ENCODE assay signal across 9 mouse cellular contexts in the genomic region with DNA sequence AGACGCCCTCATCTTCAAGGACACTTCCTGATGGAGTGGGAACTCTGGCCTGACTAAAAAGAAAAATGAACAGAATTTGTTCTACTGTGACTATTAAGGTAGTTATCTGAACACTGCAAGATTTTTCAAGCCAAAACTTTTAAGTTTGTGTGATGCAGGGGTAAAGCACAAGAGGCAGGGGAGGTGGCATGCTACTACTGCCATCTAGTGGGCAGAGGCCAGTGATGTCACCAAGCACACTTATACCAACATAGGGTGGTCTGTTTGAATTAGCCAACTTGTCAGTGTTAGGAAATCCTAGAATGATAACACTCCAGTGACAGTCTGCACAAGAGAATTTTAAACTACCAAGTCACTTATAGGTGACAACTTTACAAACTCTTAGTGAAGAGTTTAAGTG. TPM values are rescaled to one million over a fixed set of nuclear protein-coding genes. Genes with fewer than 3 reads are reported as not detected.
A peak's percentile ranks its signal among the peaks of the same experiment; 100 is the strongest.
DNase-seq lines count a peak whose midpoint lies in the region; ATAC-seq and TF ChIP-seq lines count a peak whose summit lies in the region.
"Had no signal": no experiment of that assay in that cellular context is flagged by ENCODE, and none has a peak within 500 bp of the region (broad histone marks: within the 10 kb centered on the region; RNA-seq: fewer than 3 reads in every experiment).

No protein-coding gene starts in this region.

- peak; percentile 82 for TF ChIP-seq CTCF in cerebellum, adult 2 months (IDR thresholded peaks at IDR 0.05; ENCODE audit: borderline replicate concordance, insufficient read depth, low read depth, low read length)
- TF ChIP-seq CTCF in lung, adult 2 months (IDR thresholded peaks at IDR 0.05; ENCODE audit: insufficient read depth, low read length), result peak; percentile 89

- no peak overlapping the region for H3K4me2 ChIP-seq in neural tube, embryonic 15.5 days
- H3K4me2 ChIP-seq in hindbrain, embryonic 16.5 days (ENCODE audit: low read length), result no peak overlapping the region

- H3K36me3 ChIP-seq in neural tube, embryonic 15.5 days, result peaks cover 56% of the 10 kb centered on the region
- peaks cover 26% of the 10 kb centered on the region for H3K36me3 ChIP-seq in hindbrain, embryonic 16.5 days (ENCODE audit: control insufficient read depth, insufficient read depth, low read length)

- no peaks in the 10 kb centered on the region for H3K9me3 ChIP-seq in neural tube, embryonic 15.5 days (replicated peaks)
- no peaks in the 10 kb centered on the region for H3K9me3 ChIP-seq in hindbrain, embryonic 16.5 days (ENCODE audit: control insufficient read depth, low read length)

- DNase-seq in cerebellum, adult 2 months, result peak; percentile 31 to 33
- DNase-seq in cerebellum, adult 9-11 months, result no peak
- peak; percentile 46 for DNase-seq in neural tube, embryonic 10.5 days (ENCODE audit: extremely low spot score, low spot score)
- peak; percentile 56 for DNase-seq in cerebellum, adult 9-10 months
- no peak for DNase-seq in lung, adult 2 months
- DNase-seq in right cerebral cortex, postnatal 25 days, result peak; percentile 21

- H3K9ac ChIP-seq in neural tube, embryonic 15.5 days (replicated peaks), result no peak overlapping the region
- H3K9ac ChIP-seq in hindbrain, embryonic 16.5 days (ENCODE audit: low read depth, low read length), result no peak overlapping the region

- H3K4me3 ChIP-seq in cerebellum, adult 2 months (replicated peaks; ENCODE audit: insufficient read depth, low read depth, low read length), result no peak overlapping the region
- no peak overlapping the region for H3K4me3 ChIP-seq in neural tube, embryonic 15.5 days (replicated peaks)
- H3K4me3 ChIP-seq in hindbrain, embryonic 16.5 days (ENCODE audit: low read length), result no peak overlapping the region
- no peak overlapping the region for H3K4me3 ChIP-seq in lung, adult 2 months (replicated peaks; ENCODE audit: extremely low read depth, low read depth, low read length)

- WGBS in cerebellum, adult 2 months, result 95% methylated on average over 1 of the region's 1 CpGs
- WGBS in neural tube, embryonic 15.5 days, result 100% methylated on average over 1 of the region's 1 CpGs
- WGBS in hindbrain, embryonic 16.5 days, result 100% methylated on average over 1 of the region's 1 CpGs
- 98% methylated on average over 1 of the region's 1 CpGs for WGBS in lung, adult 2 months

- no peaks in the 10 kb centered on the region; the same call in 1 of the 2 replicates for H3K4me1 ChIP-seq in cerebellum, adult 2 months (ENCODE audit: control insufficient read depth, insufficient read depth, low read length)
- peaks cover 10% of the 10 kb centered on the region for H3K4me1 ChIP-seq in neural tube, embryonic 15.5 days
- H3K4me1 ChIP-seq in hindbrain, embryonic 16.5 days (ENCODE audit: control insufficient read depth, insufficient read depth, low read depth, low read length), result peaks cover 4% of the 10 kb centered on the region
- H3K4me1 ChIP-seq in lung, adult 2 months (ENCODE audit: control insufficient read depth, insufficient read depth, low read length), result no peaks in the 10 kb centered on the region; the same call in 1 of the 2 replicates

- H3K27ac ChIP-seq in cerebellum, adult 2 months (ENCODE audit: insufficient read depth, low read length), result no peak overlapping the region
- no peak overlapping the region for H3K27ac ChIP-seq in neural tube, embryonic 15.5 days (replicated peaks)
- no peak overlapping the region for H3K27ac ChIP-seq in hindbrain, embryonic 16.5 days (ENCODE audit: low read depth, low read length)

- ATAC-seq in neural tube, embryonic 15.5 days (ENCODE audit: low FRiP score), result no peak
- ATAC-seq in hindbrain, embryonic 16.5 days, result 0 out of 2 replicates have a peak, but pooled peaks have one; percentile 60

- H3K27me3 ChIP-seq in cerebellum, adult 2 months (ENCODE audit: control insufficient read depth, insufficient read depth, low read length), result no peaks in the 10 kb centered on the region
- no peaks in the 10 kb centered on the region for H3K27me3 ChIP-seq in neural tube, embryonic 15.5 days (replicated peaks)
- no peaks in the 10 kb centered on the region for H3K27me3 ChIP-seq in hindbrain, embryonic 16.5 days (replicated peaks; ENCODE audit: control insufficient read depth, insufficient read depth, low read length)

- TF ChIP-seq POLR2A in cerebellum, adult 2 months (IDR thresholded peaks at IDR 0.05; ENCODE audit: borderline replicate concordance, insufficient read depth, low read length), result no peak
- TF ChIP-seq POLR2A in lung, adult 2 months (IDR thresholded peaks at IDR 0.05; ENCODE audit: borderline replicate concordance, extremely low read depth, low read depth, low read length), result no peak

RNA-seq across cellular contexts. Expression of a gene that starts 6.7 kb away (rescaled TPM):
- polyA plus RNA-seq in cerebellum, adult 2 months (2012; rRNA removed), result 114 and 124 TPM in 2 replicates
- polyA plus RNA-seq in neural tube, embryonic 15.5 days (2015; fragmentation: Nextera tagmentation; extraction: Ambion mirVana), result 230 and 272 TPM in 2 replicates
- polyA plus RNA-seq in hindbrain, embryonic 16.5 days (2015; fragmentation: Nextera tagmentation; extraction: Ambion mirVana), result 254 and 268 TPM in 2 replicates
- polyA plus RNA-seq in lung, adult 2 months (2012; rRNA removed), result 54.7 and 56.6 TPM in 2 replicates

RNA-seq across cellular contexts. Expression of a gene that starts 7.0 kb away (rescaled TPM):
- polyA plus RNA-seq in cerebellum, adult 2 months (2012; rRNA removed), result 142 and 156 TPM in 2 replicates
- 54.1 and 64.0 TPM in 2 replicates for polyA plus RNA-seq in neural tube, embryonic 15.5 days (2015; fragmentation: Nextera tagmentation; extraction: Ambion mirVana)
- polyA plus RNA-seq in hindbrain, embryonic 16.5 days (2015; fragmentation: Nextera tagmentation; extraction: Ambion mirVana), result 53.7 and 56.1 TPM in 2 replicates
- 24.0 and 31.1 TPM in 2 replicates for polyA plus RNA-seq in lung, adult 2 months (2012; rRNA removed)

RNA-seq across cellular contexts. Expression of a gene that starts 18.3 kb away (rescaled TPM):
- not detected in 2 replicates for polyA plus RNA-seq in cerebellum, adult 2 months (2012; rRNA removed)
- polyA plus RNA-seq in neural tube, embryonic 15.5 days (2015; fragmentation: Nextera tagmentation; extraction: Ambion mirVana), result not detected in 2 replicates
- polyA plus RNA-seq in hindbrain, embryonic 16.5 days (2015; fragmentation: Nextera tagmentation; extraction: Ambion mirVana), result not detected in 2 replicates
- polyA plus RNA-seq in lung, adult 2 months (2012; rRNA removed), result not detected in 2 replicates
- polyA plus RNA-seq: large intestine, adult 2 months had no signal

RNA-seq across cellular contexts. Expression of a gene that starts 29.1 kb away (rescaled TPM):
- polyA plus RNA-seq in cerebellum, adult 2 months (2012; rRNA removed), result 0.06 and 0.13 TPM in 2 replicates
- 0.05 TPM in 1 of 2 replicates, not detected in the other for polyA plus RNA-seq in neural tube, embryonic 15.5 days (2015; fragmentation: Nextera tagmentation; extraction: Ambion mirVana)
- 0.06 and 0.11 TPM in 2 replicates for polyA plus RNA-seq in hindbrain, embryonic 16.5 days (2015; fragmentation: Nextera tagmentation; extraction: Ambion mirVana)
- polyA plus RNA-seq in lung, adult 2 months (2012; rRNA removed), result not detected in 2 replicates

RNA-seq across cellular contexts. Expression of a gene that starts 53.0 kb away (rescaled TPM):
- 35.9 and 37.9 TPM in 2 replicates for polyA plus RNA-seq in cerebellum, adult 2 months (2012; rRNA removed)
- polyA plus RNA-seq in neural tube, embryonic 15.5 days (2015; fragmentation: Nextera tagmentation; extraction: Ambion mirVana), result 41.6 and 74.7 TPM in 2 replicates
- 44.4 and 48.9 TPM in 2 replicates for polyA plus RNA-seq in hindbrain, embryonic 16.5 days (2015; fragmentation: Nextera tagmentation; extraction: Ambion mirVana)
- polyA plus RNA-seq in lung, adult 2 months (2012; rRNA removed), result 11.5 and 13.3 TPM in 2 replicates

Comparison
In these comparisons a context has a peak if more than half of its experiments do, and no peak if none do; other contexts are left out.
1. DNase-seq: peak in cerebellum, adult 2 months (2 of 2), neural tube, embryonic 10.5 days (single experiment), cerebellum, adult 9-10 months (single experiment) and right cerebral cortex, postnatal 25 days (single experiment); none in cerebellum, adult 9-11 months (single experiment) and lung, adult 2 months (single experiment).